Mouse (Mus musculus): Measurements from ENCODE around the gene D630045J12Rik.

GRCm38 (mm10) chr6:38196266-38197189 lies 57.3 kb downstream of the D630045J12Rik start:
- TF ChIP-seq CTCF (IDR thresholded peaks at IDR 0.05 in 2 of 3, conservative IDR thresholded peaks at IDR 0.05 in 1 of 3; ENCODE audit: control insufficient read depth in 1 of 3, insufficient read depth in 1 of 3, low read depth in 2 of 3, low read length in 3 of 3, poor library complexity in 1 of 3, severe bottlenecking in 1 of 3) (no peak), TCF12 (IDR thresholded peaks at IDR 0.05; ENCODE audit: low read depth, low read length) (no peak), ZC3H11A (IDR thresholded peaks at IDR 0.05; ENCODE audit: low read depth, low read length) (no peak), MAZ (IDR thresholded peaks at IDR 0.05; ENCODE audit: low read depth, low read length) (no peak), GATA1 (IDR thresholded peaks at IDR 0.05; ENCODE audit: low read depth, low read length) (no peak), ZKSCAN1 (IDR thresholded peaks at IDR 0.05; ENCODE audit: low read depth, low read length) (no peak)
